ENCODE assay signal across 11 mouse cellular contexts in genomic region chr13:69703505-69703904, GRCm38 (mm10).
"Had no signal": no experiment of that assay in that cellular context is flagged by ENCODE, and none has a peak within 500 bp of the region (broad histone marks: within the 10 kb centered on the region; RNA-seq: fewer than 3 reads in every experiment).

No protein-coding gene starts in this region.

- H3K9ac ChIP-seq: limb, embryonic 13.5 days; liver, embryonic 14.5 days; midbrain, embryonic 15.5 days; neural tube, embryonic 12.5 days had no signal

- H3K4me3 ChIP-seq: layer of hippocampus, adult 2 months; limb, embryonic 13.5 days; midbrain, embryonic 15.5 days; neural tube, embryonic 12.5 days had no signal

- DNase-seq: kidney, postnatal 36 days; left cerebral cortex, postnatal 4 days; lung, adult 18-20 months; thymus, postnatal 4 days had no signal

- H3K27me3 ChIP-seq: midbrain, embryonic 15.5 days; neural tube, embryonic 12.5 days had no signal

- ATAC-seq: midbrain, embryonic 15.5 days had no signal

- H3K27ac ChIP-seq: kidney, postnatal 0 days; layer of hippocampus, adult 2 months; limb, embryonic 13.5 days; liver, embryonic 14.5 days; midbrain, embryonic 15.5 days; neural tube, embryonic 12.5 days; stomach, postnatal 0 days had no signal

- H3K36me3 ChIP-seq: limb, embryonic 13.5 days had no signal

- H3K4me2 ChIP-seq: limb, embryonic 13.5 days; midbrain, embryonic 15.5 days; neural tube, embryonic 12.5 days had no signal

- H3K9me3 ChIP-seq: limb, embryonic 13.5 days; midbrain, embryonic 15.5 days; neural tube, embryonic 12.5 days had no signal

- H3K4me1 ChIP-seq: limb, embryonic 13.5 days; midbrain, embryonic 15.5 days; neural tube, embryonic 12.5 days had no signal
